Mouse (Mus musculus) kidney, postnatal 0 days (tissue): ENCODE results near the gene Tmem240. TPM values are rescaled to one million over a fixed set of nuclear protein-coding genes. Genes with fewer than 3 reads are reported as not detected.

Experiments used
- ATAC-seq: fragments of 200-750 bp; cut with Nextera tagmentation; replicated peaks from 2 replicates; pipeline ENCODE4 v1.8.0; 2017; ENCODE audit warnings: low read depth, moderate number of reproducible peaks, moderate TSS enrichment, moderate library complexity; ENCODE audit not compliant: low FRiP score
- DNase-seq: peaks from one replicate; pipeline ENCODE4 v3.0.0-alpha.2; 2016; ENCODE audit warnings: low spot score
- H3K27ac ChIP-seq: fragments of 300-500 bp; sonication (generic); 2 replicates; pipeline ENCODE4 v1.5.1; 2014; ENCODE audit warnings: mild to moderate bottlenecking
- H3K27me3 ChIP-seq: fragments of 300-500 bp; sonication (generic); 2 replicates; pipeline ENCODE4 v1.6.1; 2014; ENCODE audit warnings: low read length, mixed read lengths; ENCODE audit not compliant: insufficient read depth
- H3K36me3 ChIP-seq: fragments of 300-500 bp; sonication (generic); 2 replicates; pipeline ENCODE4 v1.6.1; 2014; ENCODE audit warnings: low read length, mixed read lengths; ENCODE audit not compliant: insufficient read depth
- H3K4me1 ChIP-seq: fragments of 300-500 bp; sonication (generic); replicated peaks from 2 replicates; pipeline ENCODE4 v1.6.1; 2014; ENCODE audit warnings: antibody characterized with exemption, low read length, mixed read lengths; ENCODE audit not compliant: insufficient read depth
- H3K4me2 ChIP-seq: fragments of 300-500 bp; sonication (generic); 2 replicates; pipeline ENCODE4 v1.6.1; 2014; ENCODE audit warnings: mild to moderate bottlenecking, low read length, moderate library complexity, mixed read lengths
- H3K4me3 ChIP-seq: fragments of 300-500 bp; sonication (generic); replicated peaks from 2 replicates; pipeline ENCODE4 v1.5.1; 2014; ENCODE audit warnings: low read depth, low read length
- H3K9ac ChIP-seq: fragments of 300-500 bp; sonication (generic); 2 replicates; pipeline ENCODE4 v1.6.1; 2014; ENCODE audit warnings: low read depth, low read length
- H3K9me3 ChIP-seq: fragments of 300-500 bp; sonication (generic); replicated peaks from 2 replicates; pipeline ENCODE4 v1.6.1; 2016; ENCODE audit warnings: low read length, inconsistent platforms, mixed read lengths
- CTCF ChIP-seq: IDR thresholded peaks from 2 replicates; pipeline ENCODE4 v1.5.1; 2016; ENCODE audit warnings: antibody characterized with exemption, low read depth, mild to moderate bottlenecking, moderate library complexity
- WGBS: fragments of 180-500 bp; shearing (Covaris S2); extraction: QIAGEN DNeasy Blood & Tissue Kit; methylation state at CpG from one replicate; pipeline ENCODE4 v1.1.7; 2014; 5-methylcytosine and 5-hydroxymethylcytosine counted together
- polyA plus RNA-seq: library from polyadenylated mRNA; unstranded; fragments of >200 nt; fragmentation: Nextera tagmentation; extraction: Ambion mirVana; gene quantifications from 2 replicates; pipeline ENCODE4 v1.2.1, GENCODE M21; 2015

Gene Tmem240
- polyA plus RNA-seq, 1 experiment from 2014 or later, result 0.47 TPM

GRCm38 (mm10) chr4:155727993-155728392, 6.6 kb upstream of the Tmem240 start:
- TF ChIP-seq CTCF, result no peak
- ATAC-seq (no peak), DNase-seq (no peak)
- WGBS, result 87% methylated on average over 2 of the region's 2 CpGs
- no peaks in the 10 kb centered on the region for H3K4me1 ChIP-seq
- H3K9me3 ChIP-seq, result no peaks in the 10 kb centered on the region
- H3K4me3 ChIP-seq, result no peak overlapping the region
- no peaks in the 10 kb centered on the region for H3K27me3 ChIP-seq
- no peak overlapping the region for H3K27ac ChIP-seq
- H3K36me3 ChIP-seq, result peaks cover 4% of the 10 kb centered on the region; the same call in 1 of the 2 replicates
- no peak overlapping the region for H3K9ac ChIP-seq
- H3K4me2 ChIP-seq, result no peak overlapping the region

GRCm38 (mm10) chr4:155733267-155733666, 1.3 kb upstream of the Tmem240 start:
- Histone ChIP-seq H3K36me3 (peaks cover 2% of the 10 kb centered on the region; the same call in 1 of the 2 replicates), H3K27ac (no peak overlapping the region), H3K4me1 (peaks cover 6% of the 10 kb centered on the region; the same call in 1 of the 2 replicates), H3K27me3 (no peaks in the 10 kb centered on the region), H3K9me3 (no peaks in the 10 kb centered on the region), H3K4me3 (no peak overlapping the region), H3K9ac (no peak overlapping the region), H3K4me2 (no peak overlapping the region)
- 91% methylated on average over 10 of the region's 10 CpGs for WGBS
- TF ChIP-seq CTCF, result no peak
- DNase-seq, result no peak
- no peak for ATAC-seq

- ATAC-seq (peak; percentile 61), DNase-seq (peak; percentile 53)
- Histone ChIP-seq H3K4me2 (peak overlapping the region; percentile 87), H3K9ac (peak overlapping the region; percentile 84), H3K4me3 (peak overlapping the region; percentile 84), H3K27me3 (no peaks in the 10 kb centered on the region), H3K27ac (peak overlapping the region; percentile 89), H3K4me1 (peaks cover 6% of the 10 kb centered on the region; the same call in 1 of the 2 replicates), H3K36me3 (peaks cover 8% of the 10 kb centered on the region; the same call in 1 of the 2 replicates), H3K9me3 (no peaks in the 10 kb centered on the region)
- 2% methylated on average over 62 of the region's 79 CpGs for WGBS
- TF ChIP-seq CTCF, result no peak
Observed at GRCm38 (mm10) chr4:155734951-155735702, 527 bp downstream of the Tmem240 start.

- WGBS, result 58% methylated on average over 5 of the region's 5 CpGs
- Histone ChIP-seq H3K4me3 (peak overlapping the region; percentile 84), H3K4me2 (peak overlapping the region; percentile 87), H3K27me3 (no peaks in the 10 kb centered on the region), H3K4me1 (peaks cover 6% of the 10 kb centered on the region; the same call in 1 of the 2 replicates), H3K36me3 (peaks cover 13% of the 10 kb centered on the region; the same call in 1 of the 2 replicates), H3K9ac (peak overlapping the region; percentile 84), H3K9me3 (no peaks in the 10 kb centered on the region), H3K27ac (peak overlapping the region; percentile 89; the same call in 1 of the 2 replicates)
- TF ChIP-seq CTCF, result no peak
- DNase-seq (no peak), ATAC-seq (no peak)
Observed at GRCm38 (mm10) chr4:155735788-155736187, 1.2 kb downstream of the Tmem240 start.

- no peak for DNase-seq
- TF ChIP-seq CTCF, result no peak
- WGBS, result 91% methylated on average over 5 of the region's 5 CpGs
- no peak overlapping the region for H3K27ac ChIP-seq
- no peak overlapping the region for H3K4me2 ChIP-seq
- ATAC-seq, result no peak
- H3K36me3 ChIP-seq, result peaks cover 19% of the 10 kb centered on the region; the same call in 1 of the 2 replicates
- H3K9me3 ChIP-seq, result no peaks in the 10 kb centered on the region
- peaks cover 6% of the 10 kb centered on the region; the same call in 1 of the 2 replicates for H3K4me1 ChIP-seq
- no peaks in the 10 kb centered on the region for H3K27me3 ChIP-seq
- no peak overlapping the region for H3K4me3 ChIP-seq
- H3K9ac ChIP-seq, result no peak overlapping the region
Observed at GRCm38 (mm10) chr4:155736421-155736820, 1.8 kb downstream of the Tmem240 start.

GRCm38 (mm10) chr4:155738262-155738661, 3.7 kb downstream of the Tmem240 start:
- peaks cover 6% of the 10 kb centered on the region; the same call in 1 of the 2 replicates for H3K4me1 ChIP-seq
- no peak overlapping the region for H3K4me3 ChIP-seq
- no peak for ATAC-seq
- no peak for DNase-seq
- no peak overlapping the region for H3K4me2 ChIP-seq
- no peak for TF ChIP-seq CTCF
- no peak overlapping the region for H3K27ac ChIP-seq
- no peaks in the 10 kb centered on the region for H3K27me3 ChIP-seq
- H3K9me3 ChIP-seq, result no peaks in the 10 kb centered on the region
- 62% methylated on average over 8 of the region's 8 CpGs for WGBS
- H3K36me3 ChIP-seq, result peaks cover 31% of the 10 kb centered on the region; the same call in 1 of the 2 replicates
- no peak overlapping the region for H3K9ac ChIP-seq
